Mouse (Mus musculus) monocyte, adult 5-6 weeks (primary cell): ENCODE measurements around the gene Muc3. TPM values are rescaled to one million over a fixed set of nuclear protein-coding genes. Genes with fewer than 3 reads are reported as not detected.
"Not testable (repeated sequence)": the region's sequence is repeated elsewhere in the genome, so short reads cannot be mapped to it uniquely, and the experiment has no call there.

ENCODE experiments used
- ATAC-seq: fragments of 153-309, 156-312 bp; replicated peaks from 2 replicates; pipeline ENCODE4 v1.8.0; 2017; ENCODE audit warnings: mild to moderate bottlenecking; ENCODE audit not compliant: low TSS enrichment, insufficient number of reproducible peaks, severe bottlenecking, poor library complexity, low FRiP score
- total RNA-seq: library from RNA; stranded (forward); fragments of 200-1000, 200-491, 200-594 nt; gene quantifications from 3 replicates; pipeline ENCODE4 v1.2.3, GENCODE M21; 2017

Gene Muc3
- total RNA-seq, 1 experiment from 2014 or later: not detected

- peak; percentile 84; the same call in 1 of the 2 replicates for ATAC-seq
Observed at GRCm38 (mm10) chr5:137131490-137131889, 17.6 kb downstream of the Muc3 start.

- no peak for ATAC-seq
Observed at GRCm38 (mm10) chr5:137129281-137129680, 19.8 kb downstream of the Muc3 start.

GRCm38 (mm10) chr5:137123516-137123915 lies 25.6 kb downstream of the Muc3 start:
- no peak for ATAC-seq

- peak; percentile 86 for ATAC-seq
Observed at GRCm38 (mm10) chr5:137122686-137123193, 26.4 kb downstream of the Muc3 start.

GRCm38 (mm10) chr5:137121280-137121679 lies 27.8 kb downstream of the Muc3 start:
- no peak for ATAC-seq

- ATAC-seq: no peak
Observed at GRCm38 (mm10) chr5:137118878-137119277, 30.2 kb downstream of the Muc3 start.

- ATAC-seq: not testable (repeated sequence)
Observed at GRCm38 (mm10) chr5:137117994-137118393, 31.1 kb downstream of the Muc3 start.

GRCm38 (mm10) chr5:137116987-137117386 lies 32.1 kb downstream of the Muc3 start:
- no peak for ATAC-seq

- peak; percentile 85 for ATAC-seq
Observed at GRCm38 (mm10) chr5:137115866-137116847, 33.0 kb downstream of the Muc3 start, which contains the start of gene Trim56. TSS of gene Trim56 (minus strand) at chr5:137116209.

- no peak for ATAC-seq
Observed at GRCm38 (mm10) chr5:137114891-137115561, 34.1 kb downstream of the Muc3 start.

GRCm38 (mm10) chr5:137111542-137112408 lies 37.3 kb downstream of the Muc3 start:
- ATAC-seq: no peak

GRCm38 (mm10) chr5:137110863-137111262 lies 38.3 kb downstream of the Muc3 start:
- ATAC-seq: no peak

- ATAC-seq: no peak
Observed at GRCm38 (mm10) chr5:137109941-137110593, 39.1 kb downstream of the Muc3 start.

GRCm38 (mm10) chr5:137108111-137108510 lies 41.0 kb downstream of the Muc3 start:
- no peak for ATAC-seq

GRCm38 (mm10) chr5:137107670-137108069 lies 41.5 kb downstream of the Muc3 start:
- ATAC-seq: no peak

- ATAC-seq: no peak
Observed at GRCm38 (mm10) chr5:137107024-137107423, 42.1 kb downstream of the Muc3 start.

- no peak for ATAC-seq
Observed at GRCm38 (mm10) chr5:137106434-137106833, 42.7 kb downstream of the Muc3 start.

GRCm38 (mm10) chr5:137103969-137104368 lies 45.2 kb downstream of the Muc3 start:
- no peak for ATAC-seq
